In genomic region chr19:47658914-47659535, GRCm38 (mm10) we compare ENCODE assay signal across 8 mouse cellular contexts. TPM values are rescaled to one million over a fixed set of nuclear protein-coding genes. Genes with fewer than 3 reads are reported as not detected.
DNase-seq lines count a peak whose midpoint lies in the region; ATAC-seq and TF ChIP-seq lines count a peak whose summit lies in the region.

No protein-coding gene starts in this region.

- TF ChIP-seq CTCF in heart, postnatal 0 days (IDR thresholded peaks at IDR 0.05; ENCODE audit: low read depth): peak; percentile 92

- H3K9ac ChIP-seq in embryonic facial prominence, embryonic 15.5 days: no peak overlapping the region; the same call in 1 of the 2 replicates
- peak overlapping the region; percentile 12; the same call in 1 of the 2 replicates for H3K9ac ChIP-seq in heart, postnatal 0 days (replicated peaks; ENCODE audit: low read depth, low read length)
- H3K9ac ChIP-seq in lung, embryonic 16.5 days (ENCODE audit: low read length): peak overlapping the region; percentile 38; the same call in 1 of the 2 replicates

- H3K27me3 ChIP-seq in embryonic facial prominence, embryonic 15.5 days: no peaks in the 10 kb centered on the region
- H3K27me3 ChIP-seq in heart, postnatal 0 days (ENCODE audit: control insufficient read depth, insufficient read depth, low read length): no peaks in the 10 kb centered on the region
- no peaks in the 10 kb centered on the region for H3K27me3 ChIP-seq in lung, embryonic 16.5 days (ENCODE audit: control insufficient read depth, insufficient read depth, low read depth, low read length)

- H3K4me1 ChIP-seq in embryonic facial prominence, embryonic 15.5 days: peaks cover 20% of the 10 kb centered on the region
- H3K4me1 ChIP-seq in heart, postnatal 0 days (ENCODE audit: control insufficient read depth, insufficient read depth): peaks cover 7% of the 10 kb centered on the region; the same call in 1 of the 2 replicates
- peaks cover 9% of the 10 kb centered on the region; the same call in 1 of the 2 replicates for H3K4me1 ChIP-seq in lung, embryonic 16.5 days (replicated peaks; ENCODE audit: control insufficient read depth, insufficient read depth, low read length)

- H3K36me3 ChIP-seq in embryonic facial prominence, embryonic 15.5 days: no peaks in the 10 kb centered on the region
- H3K36me3 ChIP-seq in heart, postnatal 0 days (replicated peaks; ENCODE audit: control insufficient read depth, insufficient read depth, low read length): no peaks in the 10 kb centered on the region
- H3K36me3 ChIP-seq in lung, embryonic 16.5 days (ENCODE audit: control insufficient read depth, insufficient read depth, low read length): no peaks in the 10 kb centered on the region

- ATAC-seq in embryonic facial prominence, embryonic 15.5 days (ENCODE audit: insufficient number of reproducible peaks, low FRiP score, low TSS enrichment, low read depth): peak; percentile 77; the same call in 1 of the 2 replicates
- ATAC-seq in heart, postnatal 0 days (ENCODE audit: insufficient read depth, low read depth): peak; percentile 89
- peak; percentile 86 for ATAC-seq in lung, embryonic 16.5 days (ENCODE audit: low read depth)
- no peak for ATAC-seq in granulocyte monocyte progenitor cell, adult 5-6 weeks (replicated peaks; ENCODE audit: poor library complexity, severe bottlenecking)

- no peak for TF ChIP-seq EP300 in heart, postnatal 0 days (IDR thresholded peaks at IDR 0.05; ENCODE audit: low read depth)

- DNase-seq in ES-CJ7 (ENCODE audit: low read depth, low spot score): peak; percentile 30
- DNase-seq in adrenal gland, postnatal 14 days: peak; percentile 82
- DNase-seq in heart, postnatal 0 days (ENCODE audit: low spot score): peak; percentile 86
- DNase-seq in kidney, postnatal 4 days: peak; percentile 67 to 77
- DNase-seq in right cerebral cortex, adult 2 months (ENCODE audit: low spot score in 2 of 2): peak; percentile 59 to 66

- H3K4me3 ChIP-seq in embryonic facial prominence, embryonic 15.5 days (replicated peaks): no peak overlapping the region
- no peak overlapping the region for H3K4me3 ChIP-seq in heart, postnatal 0 days (ENCODE audit: low read depth, low read length)
- no peak overlapping the region for H3K4me3 ChIP-seq in lung, embryonic 16.5 days (ENCODE audit: low read length)

- no peak overlapping the region for H3K4me2 ChIP-seq in embryonic facial prominence, embryonic 15.5 days (replicated peaks)
- no peak overlapping the region for H3K4me2 ChIP-seq in heart, postnatal 0 days (ENCODE audit: low read depth, low read length)
- no peak overlapping the region for H3K4me2 ChIP-seq in lung, embryonic 16.5 days (ENCODE audit: low read depth, low read length)

- WGBS in embryonic facial prominence, embryonic 15.5 days: 6% methylated on average over 5 of the region's 5 CpGs
- WGBS in heart, postnatal 0 days: 9% methylated on average over 5 of the region's 5 CpGs
- 5% methylated on average over 5 of the region's 5 CpGs for WGBS in lung, embryonic 16.5 days

- peak overlapping the region; percentile 71 for H3K27ac ChIP-seq in embryonic facial prominence, embryonic 15.5 days (replicated peaks)
- H3K27ac ChIP-seq in heart, postnatal 0 days (ENCODE audit: low read depth): peak overlapping the region; percentile 72
- H3K27ac ChIP-seq in lung, embryonic 16.5 days (ENCODE audit: low read length): peak overlapping the region; percentile 71

- H3K9me3 ChIP-seq in embryonic facial prominence, embryonic 15.5 days (replicated peaks): no peaks in the 10 kb centered on the region
- no peaks in the 10 kb centered on the region for H3K9me3 ChIP-seq in heart, postnatal 0 days (replicated peaks; ENCODE audit: control insufficient read depth, low read length)
- H3K9me3 ChIP-seq in lung, embryonic 16.5 days (ENCODE audit: control insufficient read depth, low read length): no peaks in the 10 kb centered on the region

RNA-seq across cellular contexts. Expression of gene Col17a1, which starts 32.9 kb away (rescaled TPM):
- 0.22 and 0.71 TPM in 2 replicates for total RNA-seq in adrenal gland, postnatal 14 days (2021)
- 40.6 and 45.7 TPM in 2 replicates for polyA plus RNA-seq in embryonic facial prominence, embryonic 15.5 days (2015; fragmentation: Nextera tagmentation; extraction: Ambion mirVana)
- 2.0 TPM in 1 of 2 replicates, not detected in the other for total RNA-seq in heart, postnatal 0 days (2014; rRNA removed; ENCODE audit: low replicate concordance)
- 0.26 and 0.27 TPM in 2 replicates for polyA plus RNA-seq in heart, postnatal 0 days (2015; fragmentation: Nextera tagmentation; extraction: Ambion mirVana)
- polyA plus RNA-seq in lung, embryonic 16.5 days (2015; fragmentation: Nextera tagmentation; extraction: Ambion mirVana): 2.2 and 3.3 TPM in 2 replicates
- total RNA-seq in granulocyte monocyte progenitor cell, adult 5-6 weeks (2014; fragmentation: Nextera tagmentation): not detected in 2 replicates
- 0.22 TPM in 1 of 2 replicates, not detected in the other for total RNA-seq in granulocyte monocyte progenitor cell, adult 5-6 weeks (2017)

Comparison
In these comparisons a context has a peak if more than half of its experiments do, and no peak if none do; other contexts are left out.
1. DNase-seq: peak in every context shown above with its lines; median percentile 86 in heart, postnatal 0 days; 82 in adrenal gland, postnatal 14 days; 72 in kidney, postnatal 4 days; 62 in right cerebral cortex, adult 2 months; 30 in ES-CJ7.